Mouse (Mus musculus) forebrain, embryonic 13.5 days (tissue): Measurements from ENCODE around the gene Rnf166. TPM values are rescaled to one million over a fixed set of nuclear protein-coding genes. Genes with fewer than 3 reads are reported as not detected.

Experiments
- ATAC-seq: fragments of 200-750 bp; cut with Nextera tagmentation; 2 replicates; pipeline ENCODE4 v1.8.0; 2017
- H3K27ac ChIP-seq: fragments of 300-500 bp; sonication (generic); 2 replicates; pipeline ENCODE4 v1.5.1; 2015; ENCODE audit warnings: inconsistent platforms, mild to moderate bottlenecking, moderate library complexity
- H3K27me3 ChIP-seq: fragments of 300-500 bp; sonication (generic); 2 replicates; pipeline ENCODE4 v1.6.1; 2015; ENCODE audit warnings: mild to moderate bottlenecking, inconsistent platforms
- H3K36me3 ChIP-seq: fragments of 300-500 bp; sonication (generic); 2 replicates; pipeline ENCODE4 v1.6.1; 2015; ENCODE audit warnings: mild to moderate bottlenecking, inconsistent platforms; ENCODE audit not compliant: poor library complexity, severe bottlenecking
- H3K4me1 ChIP-seq: fragments of 300-500 bp; sonication (generic); 2 replicates; pipeline ENCODE4 v1.6.1; 2015; ENCODE audit warnings: inconsistent platforms
- H3K4me2 ChIP-seq: fragments of 300-500 bp; sonication (generic); 2 replicates; pipeline ENCODE4 v1.6.1; 2015; ENCODE audit warnings: inconsistent platforms, mild to moderate bottlenecking, moderate library complexity
- H3K4me3 ChIP-seq: fragments of 300-500 bp; sonication (generic); 2 replicates; pipeline ENCODE4 v1.5.1; 2015; ENCODE audit warnings: mild to moderate bottlenecking, inconsistent platforms
- H3K9ac ChIP-seq: fragments of 300-500 bp; sonication (generic); 2 replicates; pipeline ENCODE4 v1.6.1; 2015; ENCODE audit warnings: mild to moderate bottlenecking, inconsistent platforms
- H3K9me3 ChIP-seq: fragments of 300-500 bp; sonication (generic); replicated peaks from 2 replicates; pipeline ENCODE4 v1.6.1; 2016; ENCODE audit warnings: inconsistent platforms
- WGBS: fragments of 180-500 bp; shearing (Covaris S2); methylation state at CpG from one replicate; pipeline ENCODE4 v1.1.7; 2015; 5-methylcytosine and 5-hydroxymethylcytosine counted together
- polyA plus RNA-seq: library from polyadenylated mRNA; unstranded; fragments of >200 nt; fragmentation: Nextera tagmentation; extraction: Ambion mirVana; gene quantifications from 2 replicates; pipeline ENCODE4 v1.2.1, GENCODE M21; 2015

Gene Rnf166
- polyA plus RNA-seq, 1 experiment from 2014 or later, result 33.6 TPM

- no peak for ATAC-seq
- H3K9me3 ChIP-seq, result no peaks in the 10 kb centered on the region
- no peak overlapping the region for H3K9ac ChIP-seq
- WGBS, result 64% methylated on average over 17 of the region's 17 CpGs
- H3K4me2 ChIP-seq, result no peak overlapping the region
- H3K27ac ChIP-seq, result no peak overlapping the region
- no peaks in the 10 kb centered on the region for H3K27me3 ChIP-seq
- no peaks in the 10 kb centered on the region for H3K36me3 ChIP-seq
- H3K4me3 ChIP-seq, result no peak overlapping the region
- no peaks in the 10 kb centered on the region for H3K4me1 ChIP-seq
These were observed 22.0 kb upstream of the Rnf166 start for GRCm38 (mm10) chr8:122497912-122498311.

DNA sequence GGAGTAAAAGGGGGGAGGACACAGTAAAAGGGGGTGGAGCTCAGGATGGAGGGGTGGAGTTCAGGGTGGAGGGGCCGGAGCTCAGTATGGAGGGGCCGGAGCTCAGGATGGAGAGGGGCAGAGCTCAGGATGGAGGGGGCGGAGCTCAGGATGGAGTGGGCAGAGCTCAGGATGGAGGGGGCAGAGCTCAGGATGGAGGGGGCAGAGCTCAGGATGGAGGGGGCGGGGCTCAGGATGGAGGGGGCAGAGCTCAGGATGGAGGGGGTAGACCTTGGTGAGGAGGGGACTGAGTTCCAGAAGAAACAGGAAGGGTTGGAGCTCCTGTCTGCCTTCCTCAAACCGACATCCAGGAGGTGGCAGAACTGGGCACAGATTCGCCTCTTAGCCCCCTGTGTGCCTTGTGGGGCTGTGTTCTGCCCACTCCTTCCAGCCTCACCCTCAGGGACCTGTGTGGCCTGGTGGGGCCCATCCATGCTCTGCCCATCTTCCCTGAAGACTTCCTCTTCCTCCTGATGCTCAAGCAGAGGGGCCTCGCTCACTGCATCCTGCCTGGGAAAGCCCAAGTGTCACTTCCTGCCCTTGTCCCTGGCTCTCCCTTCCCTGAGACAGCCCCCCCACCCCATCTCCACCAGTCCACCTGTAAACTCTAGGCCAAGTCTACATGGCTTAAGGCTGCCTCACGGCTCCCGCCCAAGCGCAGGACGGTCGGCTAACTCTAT, 21.3 kb upstream of the Rnf166 start:
- Histone ChIP-seq H3K9me3 (no peaks in the 10 kb centered on the region), H3K4me2 (no peak overlapping the region), H3K4me1 (no peaks in the 10 kb centered on the region), H3K4me3 (no peak overlapping the region), H3K36me3 (no peaks in the 10 kb centered on the region), H3K9ac (no peak overlapping the region), H3K27me3 (no peaks in the 10 kb centered on the region), H3K27ac (no peak overlapping the region)
- 90% methylated on average over 11 of the region's 12 CpGs for WGBS
- ATAC-seq, result no peak

DNA sequence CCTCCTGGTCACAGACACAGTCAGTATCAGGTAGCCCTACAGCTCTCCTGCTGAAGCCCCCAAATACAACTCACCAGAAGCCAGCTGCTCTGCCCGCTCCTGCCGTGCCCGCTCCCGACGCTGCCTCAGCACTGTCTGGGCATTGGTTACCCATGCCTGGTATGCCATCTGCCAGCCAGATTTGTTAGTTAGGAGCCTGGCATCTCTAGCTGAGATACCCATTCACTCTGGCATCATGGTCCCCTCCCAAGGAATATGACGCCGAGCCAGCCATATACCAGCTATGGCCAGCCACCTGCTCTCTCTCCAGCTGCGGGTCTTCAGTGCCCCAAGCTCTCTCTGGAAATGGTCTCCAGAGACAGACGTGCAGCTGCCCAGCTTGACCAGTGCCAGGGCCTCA, 12.5 kb upstream of the Rnf166 start:
- H3K9ac ChIP-seq, result no peak overlapping the region
- no peaks in the 10 kb centered on the region for H3K4me1 ChIP-seq
- peaks cover 18% of the 10 kb centered on the region for H3K36me3 ChIP-seq
- no peak overlapping the region for H3K27ac ChIP-seq
- 91% methylated on average over 9 of the region's 9 CpGs for WGBS
- ATAC-seq, result no peak
- H3K27me3 ChIP-seq, result no peaks in the 10 kb centered on the region
- H3K9me3 ChIP-seq, result no peaks in the 10 kb centered on the region
- no peak overlapping the region for H3K4me2 ChIP-seq
- no peak overlapping the region for H3K4me3 ChIP-seq

DNA sequence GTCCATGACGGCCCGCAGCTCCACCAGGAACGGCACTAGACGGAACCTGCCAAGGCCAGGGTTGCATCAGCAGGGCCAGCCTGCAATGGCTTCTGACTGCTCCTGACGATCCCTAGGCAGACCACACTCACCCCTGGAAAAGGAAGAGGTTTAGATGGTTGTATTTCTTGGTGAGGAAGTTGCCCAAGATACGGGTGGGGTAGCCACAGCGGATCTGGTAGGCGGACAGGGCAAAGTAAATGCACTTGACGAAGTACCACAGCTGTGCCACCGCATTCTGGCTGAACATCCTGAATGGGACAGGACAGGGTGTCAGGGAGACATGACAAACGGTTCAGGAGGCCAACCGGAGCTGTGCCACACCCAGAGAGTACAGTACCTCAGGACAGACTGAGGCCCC, 9.0 kb upstream of the Rnf166 start:
- Histone ChIP-seq H3K27me3 (no peaks in the 10 kb centered on the region), H3K9ac (no peak overlapping the region), H3K27ac (no peak overlapping the region), H3K36me3 (peaks cover 51% of the 10 kb centered on the region), H3K4me1 (no peaks in the 10 kb centered on the region), H3K9me3 (no peaks in the 10 kb centered on the region), H3K4me3 (no peak overlapping the region), H3K4me2 (no peak overlapping the region)
- WGBS, result 93% methylated on average over 12 of the region's 12 CpGs
- ATAC-seq, result no peak

DNA sequence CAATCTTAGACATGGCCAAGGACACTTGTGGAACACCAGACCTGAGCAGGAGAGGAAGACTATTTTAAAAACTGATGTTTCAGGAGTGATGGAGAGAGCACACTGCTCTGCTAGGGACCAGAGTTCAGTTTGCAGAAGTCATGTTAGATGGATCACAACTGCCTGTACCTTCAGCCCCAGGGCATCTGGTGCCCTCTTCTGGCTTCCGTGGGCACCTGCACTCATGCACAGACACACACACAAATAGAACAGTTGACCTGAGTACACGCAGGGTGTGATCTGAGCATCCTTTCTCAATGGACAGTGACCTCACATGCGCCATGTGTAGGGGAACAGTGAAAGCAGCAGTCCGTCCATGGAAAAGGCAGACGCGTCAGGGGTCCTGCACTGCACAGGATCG, 8.0 kb upstream of the Rnf166 start:
- WGBS, result 94% methylated on average over 7 of the region's 7 CpGs
- ATAC-seq, result no peak
- H3K36me3 ChIP-seq, result peaks cover 61% of the 10 kb centered on the region

DNA sequence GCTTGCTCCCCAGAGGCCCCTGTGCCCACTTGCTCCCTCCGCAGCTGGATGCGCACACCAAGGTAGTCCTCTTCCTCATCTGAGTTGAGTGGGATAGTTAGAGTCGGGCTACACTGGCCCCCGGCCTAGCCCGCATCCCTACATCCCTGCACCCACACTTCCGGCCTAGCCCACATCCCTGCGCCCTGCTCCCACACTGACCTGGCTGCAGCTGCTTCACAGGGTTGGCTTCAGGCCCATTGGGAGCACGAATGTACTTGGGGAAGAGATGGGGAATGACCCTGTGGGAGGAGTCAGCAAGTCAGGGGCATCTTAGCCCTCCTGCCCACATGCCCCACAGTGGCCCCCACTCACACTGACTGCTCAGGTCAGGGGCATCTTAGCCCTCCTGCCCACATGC, 6.6 kb upstream of the Rnf166 start:
- Histone ChIP-seq H3K36me3 (peaks cover 75% of the 10 kb centered on the region), H3K27me3 (no peaks in the 10 kb centered on the region), H3K4me2 (no peak overlapping the region), H3K4me1 (no peaks in the 10 kb centered on the region), H3K27ac (no peak overlapping the region), H3K9ac (no peak overlapping the region), H3K9me3 (no peaks in the 10 kb centered on the region), H3K4me3 (no peak overlapping the region)
- no peak for ATAC-seq
- 95% methylated on average over 8 of the region's 8 CpGs for whole genome bisulfite sequencing

More for the DNA sequence above, 8.0 kb upstream of the Rnf166 start:
- H3K4me2 ChIP-seq, result no peak overlapping the region
- H3K4me1 ChIP-seq, result no peaks in the 10 kb centered on the region
- H3K4me3 ChIP-seq, result no peak overlapping the region
- H3K27me3 ChIP-seq, result no peaks in the 10 kb centered on the region
- H3K9me3 ChIP-seq, result no peaks in the 10 kb centered on the region
- no peak overlapping the region for H3K9ac ChIP-seq
- H3K27ac ChIP-seq, result no peak overlapping the region

DNA sequence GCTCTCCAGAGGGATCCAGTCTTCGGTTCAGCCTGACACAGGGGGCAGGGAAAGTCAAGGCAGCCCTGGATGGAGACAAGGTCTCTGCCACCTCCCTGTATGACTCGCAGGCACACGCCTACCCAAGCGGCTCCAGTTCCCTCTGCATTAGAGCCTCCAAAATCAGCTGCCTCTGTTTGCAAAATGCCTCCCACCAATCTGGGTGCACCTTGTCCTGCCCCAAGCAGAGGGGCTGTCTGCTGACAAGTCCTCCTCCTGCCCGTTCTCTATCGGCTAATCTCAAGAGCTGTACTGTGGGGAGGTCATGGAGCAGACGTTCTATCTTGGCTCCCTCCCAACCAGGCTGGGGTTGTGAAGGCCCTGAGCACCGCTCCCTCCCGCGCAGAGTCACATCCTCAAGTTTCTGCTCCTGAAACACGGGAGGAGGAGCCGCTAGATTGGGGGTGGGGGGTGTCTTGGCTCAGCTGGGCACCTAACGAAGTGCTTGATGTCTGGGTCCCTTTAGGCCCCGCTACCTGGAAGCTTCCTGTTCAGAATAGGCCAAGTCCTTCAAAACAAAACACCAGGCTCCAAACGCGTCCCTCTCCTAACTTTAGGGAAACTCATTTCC, 808 bp downstream of the Rnf166 start:
- Histone ChIP-seq H3K4me2 (peak overlapping the region; percentile 98), H3K36me3 (peaks cover 52% of the 10 kb centered on the region), H3K4me3 (peak overlapping the region; percentile 99), H3K27ac (peak overlapping the region; percentile 70; the same call in 1 of the 2 replicates), H3K27me3 (no peaks in the 10 kb centered on the region), H3K4me1 (peaks cover 24% of the 10 kb centered on the region), H3K9me3 (no peaks in the 10 kb centered on the region), H3K9ac (peak overlapping the region; percentile 94)
- WGBS, result 14% methylated on average over 16 of the region's 16 CpGs
- 0 out of 2 replicates have a peak, but pooled peaks have one; percentile 9 for ATAC-seq

- no peak for ATAC-seq
- 94% methylated on average over 8 of the region's 8 CpGs for WGBS
- Histone ChIP-seq H3K4me2 (no peak overlapping the region), H3K4me1 (peaks cover 24% of the 10 kb centered on the region), H3K9ac (no peak overlapping the region), H3K4me3 (no peak overlapping the region), H3K9me3 (no peaks in the 10 kb centered on the region), H3K36me3 (peaks cover 47% of the 10 kb centered on the region), H3K27ac (no peak overlapping the region), H3K27me3 (no peaks in the 10 kb centered on the region)
These were observed 1.9 kb downstream of the Rnf166 start for GRCm38 (mm10) chr8:122473911-122474421.

DNA sequence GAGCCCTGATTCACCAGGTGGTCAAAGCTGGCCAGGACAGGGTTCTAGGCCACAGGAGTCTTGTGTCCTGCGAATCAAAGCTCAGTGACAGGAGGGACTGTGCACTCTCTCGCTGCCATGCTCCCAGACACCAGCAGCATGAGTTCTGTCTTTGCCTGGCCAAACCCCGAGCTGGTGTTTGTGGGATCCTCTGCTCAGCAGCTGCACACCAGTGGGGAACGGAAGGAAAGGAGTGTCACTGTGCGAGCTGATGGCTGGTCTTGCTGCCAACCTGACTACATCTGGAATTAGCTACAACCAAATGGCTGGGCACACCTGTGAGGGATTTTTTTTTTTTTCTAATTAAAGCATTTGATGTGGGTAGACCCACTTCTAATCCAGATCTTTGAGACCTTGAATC, 5.2 kb downstream of the Rnf166 start:
- ATAC-seq, result no peak
- Histone ChIP-seq H3K27ac (no peak overlapping the region), H3K27me3 (no peaks in the 10 kb centered on the region), H3K4me1 (peaks cover 14% of the 10 kb centered on the region), H3K4me3 (no peak overlapping the region), H3K36me3 (peaks cover 63% of the 10 kb centered on the region), H3K9me3 (no peaks in the 10 kb centered on the region), H3K4me2 (no peak overlapping the region), H3K9ac (no peak overlapping the region)
- WGBS, result 92% methylated on average over 5 of the region's 5 CpGs

DNA sequence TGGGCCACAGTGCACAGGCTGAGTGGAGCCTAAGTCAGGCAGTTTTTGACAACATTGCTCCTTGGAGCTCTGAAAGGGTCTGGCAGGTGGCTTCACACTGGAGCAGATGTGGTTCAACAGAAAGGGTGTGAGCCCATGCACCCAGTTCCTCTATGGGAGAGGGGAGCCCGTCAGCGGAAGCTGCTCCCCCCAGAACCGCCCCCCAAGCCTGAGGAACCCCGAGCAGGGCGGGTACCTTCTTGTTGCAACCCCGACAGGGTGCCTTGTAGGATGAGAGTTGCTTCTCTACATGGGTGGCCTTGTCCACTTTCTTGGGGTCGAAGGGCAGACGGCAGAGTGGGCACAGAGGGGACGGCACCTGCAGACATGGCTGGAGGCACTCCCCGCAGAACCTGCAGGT, 5.9 kb downstream of the Rnf166 start:
- Histone ChIP-seq H3K9ac (no peak overlapping the region), H3K27me3 (no peaks in the 10 kb centered on the region), H3K27ac (no peak overlapping the region), H3K9me3 (no peaks in the 10 kb centered on the region), H3K4me1 (peaks cover 10% of the 10 kb centered on the region), H3K4me2 (no peak overlapping the region), H3K4me3 (no peak overlapping the region), H3K36me3 (peaks cover 68% of the 10 kb centered on the region)
- WGBS, result 81% methylated on average over 10 of the region's 10 CpGs
- ATAC-seq, result no peak

- ATAC-seq, result no peak
- H3K4me3 ChIP-seq, result no peak overlapping the region
- H3K36me3 ChIP-seq, result peaks cover 68% of the 10 kb centered on the region
- H3K9me3 ChIP-seq, result no peaks in the 10 kb centered on the region
- H3K27ac ChIP-seq, result no peak overlapping the region
- 82% methylated on average over 6 of the region's 6 CpGs for WGBS
- no peak overlapping the region for H3K4me2 ChIP-seq
- H3K27me3 ChIP-seq, result no peaks in the 10 kb centered on the region
- H3K4me1 ChIP-seq, result peaks cover 5% of the 10 kb centered on the region
- H3K9ac ChIP-seq, result no peak overlapping the region
These were observed 6.5 kb downstream of the Rnf166 start for GRCm38 (mm10) chr8:122469407-122469806.

- Histone ChIP-seq H3K27ac (no peak overlapping the region), H3K9ac (no peak overlapping the region), H3K36me3 (peaks cover 55% of the 10 kb centered on the region), H3K4me1 (no peaks in the 10 kb centered on the region), H3K9me3 (no peaks in the 10 kb centered on the region), H3K4me2 (no peak overlapping the region), H3K27me3 (peaks cover 14% of the 10 kb centered on the region), H3K4me3 (no peak overlapping the region)
- no peak for ATAC-seq
- WGBS, result 93% methylated on average over 13 of the region's 13 CpGs
These were observed 8.0 kb downstream of the Rnf166 start for GRCm38 (mm10) chr8:122467816-122468215.
